Mouse (Mus musculus) mouse trophoblast stem cell (cell line): ENCODE results near the gene Rpa1.
"Not testable (repeated sequence)": the region's sequence is repeated elsewhere in the genome, so short reads cannot be mapped to it uniquely, and the experiment has no call there.

Source experiments
- in situ Hi-C, 2 experiments: fragments of 300-500 bp; cut with MseI, MboI; formaldehyde crosslinking; loops; 2 replicates in 1 of 2; 3 replicates in 1 of 2; pipeline ENCODE4 v1.15.1; 2025

Rpa1 gene

DNA sequence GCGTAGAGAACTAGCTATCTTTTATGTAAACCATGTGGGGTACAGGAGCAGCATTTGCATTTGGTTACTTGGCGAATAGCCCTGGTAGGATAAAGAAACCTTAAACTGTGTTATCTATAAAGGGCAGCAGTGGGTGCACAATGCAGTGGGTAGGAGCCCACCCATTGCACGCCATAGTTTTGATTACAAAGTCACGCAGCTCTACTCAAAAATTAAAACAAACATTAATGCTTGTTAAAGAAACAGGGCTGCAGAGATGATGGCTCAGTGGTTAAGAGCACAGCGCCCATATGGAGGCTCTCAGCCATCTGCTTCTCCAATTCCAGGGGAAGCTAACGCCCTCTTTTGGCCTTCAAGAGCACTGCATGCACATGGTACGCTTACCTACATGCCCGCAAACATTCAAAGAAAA, 24.8 kb downstream of the Rpa1 start:
- in situ Hi-C loops = no loop called here

DNA sequence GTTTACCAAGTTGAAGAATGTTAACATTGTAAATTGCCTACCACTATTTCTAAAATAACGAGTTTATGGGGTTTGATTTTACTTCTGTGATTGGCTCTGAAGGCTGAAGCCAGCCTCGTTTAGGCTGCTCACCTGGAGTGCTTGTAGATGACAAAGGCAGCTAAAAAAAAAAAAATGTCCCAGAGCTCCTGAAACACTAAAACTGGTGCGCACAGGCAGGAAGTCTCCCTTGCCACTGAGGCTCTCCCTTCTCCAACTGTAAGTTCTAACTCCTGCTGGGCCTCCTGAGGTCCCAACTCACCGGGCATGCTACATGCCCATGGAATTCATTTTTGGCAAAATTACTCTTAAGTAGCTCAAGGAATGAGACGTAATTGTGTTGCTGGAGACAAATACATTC, 28.9 kb downstream of the Rpa1 start:
- in situ Hi-C loops = no loop called here

DNA sequence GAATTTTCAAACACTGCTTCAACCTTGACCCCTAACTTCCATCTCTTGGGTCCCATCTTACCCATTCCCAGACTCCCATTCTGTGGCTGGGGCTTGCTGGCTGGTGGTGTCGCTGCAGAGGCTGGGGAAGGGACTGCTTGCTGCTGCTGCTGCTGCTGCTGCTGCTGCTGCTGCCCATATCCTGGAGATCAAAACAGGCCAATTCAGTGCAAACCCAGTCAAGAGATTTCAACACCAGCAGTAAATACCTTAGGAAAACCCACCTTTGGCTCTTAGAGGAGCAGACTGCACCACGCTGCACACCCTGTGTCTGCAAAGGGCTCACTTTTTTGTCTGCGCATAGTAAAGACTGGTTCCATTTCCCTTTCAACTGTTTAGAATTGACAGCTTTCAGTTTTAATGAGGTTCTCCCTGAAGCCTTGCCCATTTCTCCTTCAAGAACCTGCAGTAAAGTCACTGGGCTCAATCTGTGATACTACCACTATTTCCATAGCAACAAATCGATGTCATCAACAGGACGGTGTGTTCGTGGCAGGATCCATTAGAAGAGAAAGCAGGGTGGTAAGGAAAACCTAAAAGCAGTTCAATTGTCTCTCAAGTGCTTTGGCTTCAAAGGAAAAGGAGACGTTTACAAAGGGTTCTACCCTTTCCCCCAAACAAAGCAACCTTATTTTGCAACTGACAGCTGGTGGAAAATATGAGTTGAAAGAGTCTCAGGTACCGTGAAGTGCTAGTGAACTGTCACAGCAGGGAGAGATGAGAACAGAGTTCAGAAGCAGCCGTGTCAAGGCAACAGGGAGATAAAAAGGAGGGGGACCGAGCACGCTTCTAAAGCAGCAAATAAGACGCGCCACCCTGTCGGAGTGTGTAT, 29.5 kb downstream of the Rpa1 start:
- in situ Hi-C loops = no loop called here

DNA sequence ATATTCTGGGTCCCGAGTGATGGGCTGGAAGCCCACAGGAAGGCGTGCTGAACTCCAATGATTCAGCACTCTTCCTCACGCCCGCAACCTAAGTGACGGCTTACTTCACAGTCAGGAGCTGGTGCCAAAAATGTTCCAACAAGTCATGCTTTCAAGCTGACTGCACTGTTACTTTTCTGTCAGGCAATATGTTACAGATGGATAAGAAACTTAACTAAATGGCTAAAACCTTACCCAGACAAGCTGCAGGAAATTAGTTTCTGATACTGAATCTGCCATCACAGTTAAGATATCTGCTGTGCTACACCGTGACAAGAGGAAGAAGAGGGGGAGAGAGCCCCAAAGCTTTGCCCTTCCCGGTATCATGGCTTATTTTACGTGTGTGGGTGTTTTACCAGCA, 34.3 kb downstream of the Rpa1 start:
- in situ Hi-C loops = no loop called here

DNA sequence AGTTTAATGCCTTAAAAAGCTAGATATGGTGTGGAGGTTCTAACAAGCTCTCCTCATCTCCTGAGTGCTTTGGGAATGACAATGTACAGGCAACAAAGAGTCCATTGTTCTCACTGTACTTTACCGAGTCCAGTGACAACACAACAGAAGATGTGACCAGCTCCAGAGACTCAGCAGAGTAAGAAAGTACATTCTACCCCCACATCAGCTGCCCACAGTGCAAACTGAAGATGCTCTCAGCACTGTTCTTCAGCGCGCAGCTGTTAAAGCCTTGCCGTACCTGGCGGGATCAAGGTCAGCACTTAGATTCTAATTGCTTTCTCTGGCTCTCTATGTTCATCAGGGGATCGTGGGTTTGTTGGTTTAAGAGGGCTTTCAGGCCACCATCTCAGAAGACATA, 36.4 kb downstream of the Rpa1 start:
- in situ Hi-C loops = no loop called here

DNA sequence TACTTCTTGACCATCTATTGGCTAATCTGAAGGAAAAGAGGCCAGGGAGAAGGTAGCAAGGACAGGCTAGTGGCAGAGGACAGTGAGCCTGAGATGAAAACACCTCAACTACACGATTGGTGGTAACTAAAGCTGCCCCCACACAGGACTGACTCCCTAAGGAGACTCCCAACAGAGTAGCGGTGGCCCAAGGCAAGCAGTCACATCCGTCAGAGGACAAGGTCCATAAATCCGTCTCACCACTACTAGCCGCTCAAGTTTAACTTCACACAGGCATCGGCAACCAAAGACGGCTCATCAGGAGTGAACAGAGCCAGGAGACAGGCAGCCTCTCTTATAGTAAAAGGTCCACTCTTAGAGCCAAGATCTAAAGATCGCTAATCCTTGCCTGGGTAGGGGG, 37.3 kb downstream of the Rpa1 start:
- in situ Hi-C loops = no loop called here

DNA sequence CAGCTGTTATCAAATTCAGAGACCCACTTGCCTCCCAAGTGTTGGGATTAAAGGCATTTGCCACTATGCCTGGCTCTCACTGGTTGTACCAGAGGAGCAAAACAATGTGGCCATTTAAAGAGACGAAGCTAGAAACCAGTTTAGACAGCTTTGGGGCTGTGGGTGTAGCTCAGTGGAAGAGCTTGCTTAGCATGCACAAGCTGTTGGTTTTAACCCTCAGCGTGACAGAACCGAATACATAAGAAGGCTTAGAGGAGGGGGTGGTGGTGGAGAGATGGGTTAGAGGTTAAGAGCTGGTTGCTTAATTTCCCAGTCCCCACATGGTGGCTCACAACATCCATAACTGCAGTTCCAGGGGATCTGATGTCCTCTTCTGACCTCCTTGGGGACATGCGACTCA, 39.5 kb downstream of the Rpa1 start:
- in situ Hi-C loops = no loop called here

DNA sequence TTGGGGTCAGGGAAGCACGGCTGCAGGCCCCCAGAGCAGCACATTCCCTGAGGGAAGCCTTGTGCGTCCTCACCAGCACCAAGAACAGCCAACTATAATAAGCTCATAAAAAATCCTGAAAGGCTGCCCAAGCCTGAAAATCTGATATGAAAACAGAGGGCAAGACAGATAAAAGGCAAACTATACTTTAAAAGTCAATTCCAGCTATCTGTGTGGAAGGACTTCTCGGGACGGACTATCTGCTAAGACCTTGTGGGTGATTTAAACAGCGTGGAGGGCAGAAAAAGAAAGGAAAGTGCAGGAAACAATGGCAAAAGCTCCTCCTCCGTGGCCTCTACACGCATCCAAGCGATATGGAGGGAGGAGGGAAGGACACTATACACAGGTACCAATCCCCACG, 43.3 kb downstream of the Rpa1 start:
- in situ Hi-C loops = no loop called here

DNA sequence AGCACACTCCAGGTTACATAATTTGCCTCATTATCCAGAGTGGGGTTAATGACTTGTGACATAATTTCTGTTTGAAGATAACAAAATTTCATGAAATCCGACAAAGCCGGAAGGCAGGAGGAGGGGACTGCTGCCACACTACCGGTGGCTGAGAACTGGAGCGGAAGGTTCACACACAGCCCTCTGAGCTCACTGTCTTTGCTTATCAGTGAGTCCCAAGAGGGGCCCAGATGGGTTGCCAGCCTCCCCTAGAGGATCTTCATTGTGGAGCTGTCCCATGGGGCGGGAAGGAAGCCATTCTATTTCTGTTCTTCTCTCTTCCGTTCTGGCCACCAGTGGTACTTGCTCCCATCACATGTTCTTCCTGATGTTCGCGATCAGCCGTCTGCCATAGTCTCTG, 47.2 kb downstream of the Rpa1 start:
- in situ Hi-C loops = no loop called here

DNA sequence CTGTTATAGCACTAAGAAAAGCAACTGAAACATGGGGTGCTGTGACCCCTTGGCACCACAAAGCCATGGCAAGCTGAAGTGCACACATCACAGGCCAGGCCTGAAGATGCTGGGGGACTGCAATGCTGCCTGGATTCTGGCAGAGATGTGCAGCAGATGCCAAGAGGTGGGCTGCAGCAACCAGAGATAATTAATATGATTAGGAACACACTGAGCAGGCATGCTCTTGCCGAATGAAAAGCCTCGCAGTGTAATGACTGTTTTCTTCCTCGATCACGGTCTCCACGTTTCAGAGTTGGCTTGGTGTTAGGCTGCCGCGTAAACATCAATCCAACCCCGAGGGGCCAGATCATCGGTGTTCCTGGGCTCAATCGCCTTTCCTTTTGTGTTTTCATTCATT, 48.3 kb downstream of the Rpa1 start:
- in situ Hi-C loops = no loop called here

DNA sequence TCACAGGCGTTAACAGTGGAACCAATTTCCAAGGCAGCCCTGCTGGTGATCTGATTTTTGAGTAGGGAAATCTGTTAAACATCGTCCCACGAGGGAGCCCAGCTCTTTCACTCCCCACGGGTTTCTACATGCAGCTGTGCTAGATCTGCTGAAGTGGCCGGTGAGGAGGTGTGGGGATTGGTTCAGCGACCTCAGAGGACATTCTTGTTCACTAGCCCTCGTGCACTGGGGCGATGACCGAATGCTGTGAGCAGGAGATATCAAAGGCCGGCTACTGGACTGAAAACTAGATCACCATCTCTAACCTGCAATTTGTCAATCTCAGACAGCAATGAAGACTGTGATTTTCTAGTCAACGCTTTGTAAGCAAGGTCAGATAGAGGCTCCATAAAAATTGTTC, 49.6 kb downstream of the Rpa1 start:
- in situ Hi-C loops = no loop called here

DNA sequence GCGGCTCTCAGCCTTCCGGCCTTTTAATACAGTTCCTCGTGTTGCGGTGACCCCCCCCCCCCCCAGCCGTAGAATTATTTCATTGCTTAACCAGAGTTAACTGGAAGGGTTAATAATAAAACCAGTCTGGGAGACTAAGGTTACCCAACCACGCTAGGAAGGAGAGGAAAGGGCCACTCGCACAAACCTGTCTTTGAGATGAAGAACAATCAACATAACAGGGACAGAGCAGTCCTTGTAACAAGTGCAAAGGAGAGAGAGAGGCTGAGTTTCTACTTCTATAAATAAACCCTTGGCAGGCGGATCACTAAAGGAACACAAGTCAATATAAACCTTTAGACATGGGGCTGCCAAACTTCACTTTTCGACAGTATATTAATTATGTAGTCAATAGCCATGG, 50.5 kb downstream of the Rpa1 start:
- in situ Hi-C loops = no loop called here

DNA sequence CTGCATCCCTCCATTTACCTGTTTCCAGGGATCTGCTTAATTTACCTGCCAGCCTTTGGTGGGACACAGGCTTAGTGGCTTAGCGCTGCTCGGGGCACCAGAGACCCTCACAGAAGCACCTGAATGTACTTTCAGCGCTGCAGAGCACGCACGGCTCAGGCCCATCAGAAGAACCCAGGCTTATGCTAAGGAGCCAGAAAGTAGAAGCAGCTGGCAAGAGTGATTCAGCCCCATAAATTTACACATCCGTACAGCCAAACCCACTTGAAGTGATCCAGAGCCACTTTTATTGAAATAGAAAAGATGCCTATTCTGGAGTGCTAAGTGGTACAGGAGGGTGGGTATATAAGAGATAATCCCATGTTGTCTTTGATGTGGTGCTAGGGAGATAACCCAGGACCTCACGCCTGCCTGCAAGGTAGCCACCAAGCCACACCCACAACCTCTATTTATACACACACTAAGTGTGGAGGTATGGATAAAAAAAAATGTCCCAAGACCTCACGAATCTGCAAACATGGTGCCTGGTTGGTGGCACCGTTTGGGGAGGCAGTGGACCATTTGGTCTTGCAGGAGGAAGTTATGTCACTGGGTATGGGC, 51.6 kb downstream of the Rpa1 start:
- in situ Hi-C loops = no loop called here

DNA sequence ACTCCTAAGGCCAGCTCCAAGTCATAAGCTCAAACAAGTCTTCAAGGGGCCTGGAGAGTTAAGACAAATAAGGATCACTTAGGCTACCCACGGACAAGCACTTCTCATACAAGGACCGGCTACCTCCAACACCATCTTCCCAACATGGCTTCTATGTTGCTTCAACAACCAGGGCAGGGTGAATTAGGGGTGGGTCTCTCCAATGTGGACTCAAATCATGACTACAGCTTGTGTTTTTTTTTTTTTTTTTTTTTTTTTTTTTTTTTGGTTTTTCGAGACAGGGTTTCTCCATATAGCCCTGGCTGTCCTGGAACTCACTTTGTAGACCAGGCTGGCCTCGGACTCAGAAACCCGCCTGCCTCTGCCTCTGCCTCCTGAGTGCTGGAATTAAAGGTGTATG, 52.6 kb downstream of the Rpa1 start:
- in situ Hi-C loops = not testable (repeated sequence)

DNA sequence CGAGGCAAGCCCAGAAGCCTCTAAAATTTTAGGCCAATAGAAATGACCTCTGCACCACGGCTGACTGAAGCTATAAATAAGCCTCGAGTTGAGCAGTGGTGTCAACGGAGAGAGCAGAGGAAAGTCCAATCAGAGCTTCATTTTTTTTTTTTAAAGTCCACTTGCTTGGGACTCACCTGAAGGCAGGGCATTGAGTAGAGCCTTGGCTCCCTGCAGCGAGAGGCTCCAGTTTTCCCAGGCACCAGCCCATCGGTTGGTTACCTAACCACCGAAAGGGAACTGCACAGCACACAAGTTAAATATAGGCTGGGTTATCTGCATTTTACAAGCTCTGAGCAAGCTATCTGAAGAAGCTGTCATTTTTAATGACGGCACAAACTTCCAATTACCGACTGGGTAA, 53.3 kb downstream of the Rpa1 start:
- in situ Hi-C loops = loop anchor here (5.0 kb wide), 1 partner anchor 103 kb away; the partner anchor contains the start of genes Dph1 (in 2 of the 2) and Rtn4rl1 (in 2 of the 2)

DNA sequence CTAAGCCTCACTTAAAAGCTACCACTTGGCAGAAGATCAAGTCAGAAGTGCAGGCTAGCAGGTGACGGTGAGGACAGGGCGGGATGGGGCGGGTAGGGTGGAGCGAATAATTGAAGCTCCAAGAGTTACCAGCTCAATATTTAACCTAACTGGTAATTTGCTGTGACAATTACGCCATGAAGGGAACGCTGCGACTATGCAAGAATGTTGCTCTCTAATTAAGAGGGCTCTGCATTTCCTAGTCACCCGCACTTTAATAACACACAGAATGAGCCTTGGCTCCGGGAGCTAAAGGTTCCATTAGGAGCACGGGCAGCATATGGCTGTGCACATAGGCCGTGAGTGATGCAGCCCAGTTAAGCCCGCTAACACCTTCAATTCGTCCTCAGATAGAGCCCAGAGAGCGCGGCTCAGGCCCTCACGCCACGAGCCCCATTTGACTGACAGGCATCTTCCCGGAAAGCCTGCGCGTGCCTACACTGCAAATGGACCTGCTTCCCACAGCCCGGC, 54.2 kb downstream of the Rpa1 start:
- in situ Hi-C loops = loop anchor here (5.0 kb wide), 1 partner anchor 102 kb away; the partner anchor contains the start of genes Dph1 (in 2 of the 2) and Rtn4rl1 (in 2 of the 2)

DNA sequence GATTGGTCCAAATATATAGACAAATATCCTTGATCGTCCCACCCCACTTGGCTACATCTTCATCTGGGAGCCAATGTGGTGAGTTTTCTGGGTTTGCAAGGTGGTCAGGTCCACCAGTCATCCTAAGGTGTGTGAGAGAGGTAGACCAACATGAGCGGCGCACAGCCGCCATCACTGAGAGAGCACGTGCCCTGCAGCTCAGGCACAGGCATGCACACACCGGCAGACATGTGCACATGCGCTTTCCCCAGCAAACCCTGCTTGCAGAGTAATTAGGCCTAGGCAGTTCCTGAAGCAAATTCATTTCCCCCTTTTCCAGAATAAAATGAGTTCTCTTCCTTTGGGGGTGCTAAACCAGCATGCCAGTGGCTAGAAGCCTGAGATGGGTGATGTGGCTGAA, 55.8 kb downstream of the Rpa1 start:
- in situ Hi-C loops = loop anchor here (5.0 kb wide), 1 partner anchor 100 kb away; the partner anchor contains the start of genes Dph1 (in 2 of the 2) and Rtn4rl1 (in 2 of the 2)

DNA sequence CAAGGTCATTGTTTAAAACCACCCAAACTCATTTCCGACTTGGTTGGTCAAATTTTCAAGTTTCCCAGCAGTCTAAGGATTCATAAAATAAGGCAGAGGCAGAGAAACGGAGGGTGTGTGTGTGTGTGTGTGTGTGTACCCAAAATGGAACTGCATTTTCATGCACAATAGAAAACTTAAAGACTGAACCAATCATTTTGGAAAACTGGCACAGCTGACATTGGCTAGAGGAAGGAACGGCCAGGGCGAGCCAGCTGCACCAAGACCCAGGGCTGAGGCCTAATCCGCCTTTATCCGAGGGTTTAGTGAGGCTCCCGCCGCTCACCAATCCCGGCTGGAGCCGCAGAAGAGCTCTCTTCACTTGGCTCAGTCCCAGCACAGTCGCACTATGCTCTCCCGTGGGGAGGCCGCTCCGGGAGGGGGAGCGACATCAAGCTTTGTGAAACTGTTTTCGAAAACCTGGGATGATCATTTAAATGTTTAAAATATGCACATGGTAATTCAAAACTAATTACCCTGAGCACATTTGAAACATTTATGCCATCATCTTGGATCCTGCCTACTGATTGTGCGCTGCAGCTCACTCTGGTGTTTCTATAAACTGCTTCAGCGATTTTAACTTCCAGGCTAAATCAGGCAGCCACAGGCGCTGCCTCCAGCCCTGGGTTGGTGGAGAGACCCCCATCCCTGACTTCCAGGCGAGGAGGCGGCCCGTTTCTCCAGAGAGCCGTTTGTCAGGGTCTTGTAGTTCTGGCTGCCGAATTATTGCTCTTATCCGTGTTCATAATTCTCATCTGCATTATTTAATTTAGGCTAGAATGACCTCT, 56.5 kb downstream of the Rpa1 start:
- in situ Hi-C loops = loop anchor here (5.0 kb wide), 1 partner anchor 99 kb away; the partner anchor contains the start of genes Dph1 (in 2 of the 2) and Rtn4rl1 (in 2 of the 2)

DNA sequence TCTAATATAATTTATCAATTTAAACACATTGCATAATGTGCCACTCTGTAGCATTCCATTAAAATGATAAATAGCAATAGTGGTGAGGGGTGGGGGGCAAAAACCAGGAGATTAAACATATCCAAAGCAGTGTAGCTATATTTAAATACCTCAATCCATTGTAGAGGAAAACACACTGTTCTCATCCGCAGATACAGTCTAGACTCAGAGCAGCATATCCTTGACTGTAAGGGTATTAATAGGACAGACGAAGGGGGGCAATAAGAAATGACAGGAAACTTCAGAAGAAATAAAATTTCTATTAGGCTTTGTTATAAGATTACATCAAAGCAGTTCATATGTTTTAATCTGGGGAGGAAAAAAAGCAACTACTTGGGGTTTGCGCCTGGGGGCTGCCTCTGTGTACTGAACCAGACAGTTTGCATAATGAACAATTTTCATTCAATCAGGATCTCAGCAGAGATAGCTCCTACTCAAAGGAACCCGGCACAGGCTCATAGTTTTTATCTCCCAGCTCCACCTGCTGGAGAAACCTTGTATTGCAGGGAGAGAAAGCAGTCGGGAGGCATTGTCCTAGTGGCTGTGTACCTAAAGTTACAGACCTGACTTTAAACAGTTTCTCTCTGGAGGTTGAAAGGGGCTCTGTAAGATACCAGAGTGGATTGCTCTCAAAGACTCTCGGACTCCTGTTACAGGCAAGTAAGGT, 57.4 kb downstream of the Rpa1 start:
- in situ Hi-C loops = loop anchor here (5.0 kb wide), 1 partner anchor 98 kb away; the partner anchor contains the start of genes Dph1 (in 2 of the 2) and Rtn4rl1 (in 2 of the 2)

DNA sequence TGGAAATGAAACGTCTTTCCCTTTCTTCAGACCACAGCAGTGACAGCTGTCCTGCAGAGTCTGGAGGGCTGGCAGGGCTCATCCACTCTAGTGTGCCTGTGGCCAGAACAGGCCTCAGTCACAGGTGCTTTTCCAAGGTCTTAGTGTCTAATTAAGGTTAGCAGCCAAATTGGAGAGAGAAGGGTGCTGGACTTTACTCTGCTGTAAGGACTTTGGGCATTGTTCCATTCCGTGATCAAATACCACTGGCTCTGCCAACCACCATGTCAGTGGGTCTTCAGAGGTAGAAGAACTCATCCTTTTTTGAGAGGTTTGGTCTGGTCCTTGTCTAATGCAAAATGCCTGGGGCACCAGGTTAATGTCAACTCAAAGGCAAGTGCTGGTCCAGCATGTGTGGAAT, 59.0 kb downstream of the Rpa1 start:
- in situ Hi-C loops = no loop called here

DNA sequence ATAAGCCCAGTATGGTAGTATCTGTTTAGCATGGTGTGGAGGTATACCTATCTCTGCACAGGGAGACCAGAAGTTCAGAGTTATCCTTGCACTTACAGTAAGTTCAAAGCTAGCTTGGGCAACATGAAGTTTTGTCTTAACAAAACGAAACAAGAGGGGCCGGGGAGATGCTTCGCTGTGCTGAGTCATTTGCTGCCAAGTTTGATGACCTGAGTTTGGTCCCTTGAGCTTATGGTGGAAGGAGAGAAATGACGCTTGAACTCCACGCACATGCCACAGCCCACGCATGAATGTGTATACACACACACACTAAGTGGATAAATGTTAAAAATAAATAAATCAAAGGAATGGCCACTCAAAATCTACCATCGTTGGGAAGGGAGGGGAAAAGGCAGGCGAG, 59.6 kb downstream of the Rpa1 start:
- in situ Hi-C loops = no loop called here
